ENCODE assay signal across 8 mouse cellular contexts in the genomic region with DNA sequence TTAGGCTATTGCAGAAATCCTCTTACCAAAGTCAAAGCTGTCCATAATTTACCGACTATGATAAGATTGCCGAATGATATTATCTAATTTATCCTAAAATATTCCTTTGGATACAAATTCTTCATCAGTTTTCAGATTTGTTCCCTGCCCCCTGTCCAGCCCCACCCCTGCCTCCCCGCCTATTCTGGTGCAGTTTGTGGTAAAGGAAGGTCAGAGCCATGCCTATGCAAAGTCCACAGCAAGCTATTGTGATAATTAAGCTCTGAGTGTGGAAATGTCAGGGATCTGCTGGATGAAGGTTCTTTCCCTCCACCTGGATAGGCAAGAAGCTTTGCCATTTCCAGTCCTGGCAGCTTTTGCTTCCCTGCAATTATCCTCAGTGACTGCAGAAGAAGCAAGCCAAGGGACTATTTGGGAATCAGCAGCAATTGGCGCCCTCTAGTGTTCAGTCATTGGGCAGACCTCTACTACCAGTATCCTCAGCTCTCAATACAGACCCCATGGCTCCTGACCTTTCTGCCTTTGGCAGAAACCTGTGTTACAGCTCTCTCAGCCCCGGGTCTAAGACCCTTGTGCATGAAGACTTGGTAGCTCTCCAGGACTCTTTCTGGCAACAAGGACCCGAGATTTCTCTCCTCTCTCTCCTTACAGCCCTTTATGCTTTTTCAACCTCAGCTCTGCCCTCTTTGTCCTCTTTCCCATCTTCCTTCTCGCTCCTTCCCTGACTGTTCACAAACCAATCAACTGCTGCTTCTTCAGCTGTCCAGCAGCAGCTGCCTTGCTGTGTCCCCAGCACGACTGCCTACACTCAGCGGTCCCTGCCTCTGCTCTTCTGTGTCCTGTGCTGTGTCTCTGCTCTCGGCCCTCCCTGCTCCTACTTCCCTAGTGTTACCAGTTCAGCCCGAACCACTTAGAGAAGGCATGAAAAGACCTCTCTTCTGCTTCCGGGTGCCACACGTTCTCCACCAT. TPM values are rescaled to one million over a fixed set of nuclear protein-coding genes. Genes with fewer than 3 reads are reported as not detected.
DNase-seq lines count a peak whose midpoint lies in the region; TF ChIP-seq lines count a peak whose summit lies in the region.
"Not testable (repeated sequence)": the region's sequence is repeated elsewhere in the genome, so short reads cannot be mapped to it uniquely, and the experiment has no call there.
"Had no signal": no experiment of that assay in that cellular context is flagged by ENCODE, and none has a peak within 500 bp of the region (broad histone marks: within the 10 kb centered on the region; RNA-seq: fewer than 3 reads in every experiment).

No protein-coding gene starts in this region.

- H3K79me2 ChIP-seq in heart, adult 2 months (replicated peaks; ENCODE audit: control insufficient read depth, insufficient read depth, low read length), result not testable (repeated sequence)

- TF ChIP-seq POLR2A in heart, adult 2 months (IDR thresholded peaks at IDR 0.05; ENCODE audit: insufficient read depth, low read depth, low read length); kidney, adult 2 months (IDR thresholded peaks at IDR 0.05; ENCODE audit: low read depth, low read length): not testable (repeated sequence)

- peak; percentile 33 for DNase-seq in adrenal gland, adult 2 months
- DNase-seq in embryo, embryonic 9.5 days (ENCODE audit: extremely low spot score), result peak; percentile 67
- DNase-seq in heart, adult 2 months, result peak; percentile 47 to 49
- peak; percentile 64 for DNase-seq in kidney, adult 2 months
- DNase-seq in left cerebral cortex, postnatal 4 days, result peak; percentile 44
- DNase-seq in mesoderm, embryonic 11.5 days (ENCODE audit: low read depth, low spot score), result peak; percentile 66
- peak; percentile 62 to 70 for DNase-seq in right cerebral cortex, postnatal 10 days (ENCODE audit: low spot score in 2 of 2)

- 45% methylated on average over 13 of the region's 13 CpGs for WGBS in heart, adult 2 months
- WGBS in kidney, adult 2 months, result 57% methylated on average over 13 of the region's 13 CpGs

- peak; percentile 76 for TF ChIP-seq CTCF in heart, adult 2 months (IDR thresholded peaks at IDR 0.05)
- TF ChIP-seq CTCF in kidney, adult 2 months (conservative IDR thresholded peaks at IDR 0.05; ENCODE audit: insufficient read depth, insufficient read length, low read depth, low read length), result peak; percentile 69

- not testable (repeated sequence) for TF ChIP-seq EP300 in heart, adult 2 months (IDR thresholded peaks at IDR 0.05; ENCODE audit: insufficient read depth, low read depth, low read length)

- H3K9ac ChIP-seq in heart, adult 2 months (ENCODE audit: low read depth, low read length), result not testable (repeated sequence)

- H3K27me3 ChIP-seq in heart, adult 2 months (ENCODE audit: control insufficient read depth, insufficient read depth, low read length); kidney, adult 2 months (replicated peaks; ENCODE audit: control insufficient read depth, insufficient read depth, low read length): not testable (repeated sequence)

- intact Hi-C loops in heart, adult 2 months (cut with DNase I), result loop anchor here (2.0 kb wide), 1 partner anchor 25 kb away; no protein-coding TSS in a partner anchor
- intact Hi-C loops in left cerebral cortex, postnatal 4 days (cut with DNase I), result loop anchor here (5.0 kb wide), 1 partner anchor 122 kb away; no protein-coding TSS in a partner anchor

- H3K4me1 ChIP-seq in heart, adult 2 months (ENCODE audit: control insufficient read depth, insufficient read depth, low read length); kidney, adult 2 months (ENCODE audit: control insufficient read depth, insufficient read depth, low read length): not testable (repeated sequence)

- H3K4me3 ChIP-seq in heart, adult 2 months; kidney, adult 2 months (ENCODE audit: insufficient read depth, low read depth, low read length): not testable (repeated sequence)

- H3K36me3 ChIP-seq in heart, adult 2 months (ENCODE audit: control insufficient read depth, insufficient read depth, low read length); kidney, adult 2 months (ENCODE audit: control insufficient read depth, insufficient read depth, low read length): not testable (repeated sequence)

- H3K27ac ChIP-seq in heart, adult 2 months; kidney, adult 2 months (ENCODE audit: insufficient read depth, low read depth, low read length): not testable (repeated sequence)

RNA-seq across cellular contexts. Expression of gene Klrb1a, which starts 6.7 kb away (rescaled TPM):
- total RNA-seq in adrenal gland, adult 2 months (2021), result not detected
- polyA plus RNA-seq in adrenal gland, adult 2 months (2012; rRNA removed), result 0.26 and 0.29 TPM in 2 replicates
- total RNA-seq in heart, adult 2 months (2021), result not detected
- polyA plus RNA-seq in heart, adult 2 months (2012; rRNA removed), result 0.20 and 0.59 TPM in 2 replicates
- 0.20 and 0.35 TPM in 2 replicates for polyA plus RNA-seq in kidney, adult 2 months (2012; rRNA removed)
- not detected for total RNA-seq in left cerebral cortex, postnatal 4 days (2021)
- total RNA-seq: gastrocnemius, postnatal 4 days had no signal

RNA-seq across cellular contexts. Expression of gene Clec2h, which starts 32.1 kb away (rescaled TPM):
- total RNA-seq in adrenal gland, adult 2 months (2021), result under 1 TPM; 0.49 to 0.52 TPM
- not detected in 2 replicates for polyA plus RNA-seq in adrenal gland, adult 2 months (2012; rRNA removed)
- total RNA-seq in heart, adult 2 months (2021), result 1 to 10 TPM in 1 of 2 experiments, under 1 TPM in 1; 0.89 to 1.0 TPM
- polyA plus RNA-seq in heart, adult 2 months (2012; rRNA removed), result not detected in 2 replicates
- 43.8 and 53.2 TPM in 2 replicates for polyA plus RNA-seq in kidney, adult 2 months (2012; rRNA removed)
- not detected for total RNA-seq in left cerebral cortex, postnatal 4 days (2021)
- total RNA-seq: gastrocnemius, postnatal 4 days had no signal

RNA-seq across cellular contexts. Expression of gene A2ml1, which starts 48.6 kb away (rescaled TPM):
- total RNA-seq in adrenal gland, adult 2 months (2021), result not detected
- not detected in 2 replicates for polyA plus RNA-seq in adrenal gland, adult 2 months (2012; rRNA removed)
- not detected for total RNA-seq in heart, adult 2 months (2021)
- 1.6 TPM in 1 of 2 replicates, not detected in the other for polyA plus RNA-seq in heart, adult 2 months (2012; rRNA removed)
- not detected in 2 replicates for polyA plus RNA-seq in kidney, adult 2 months (2012; rRNA removed)
- 1 to 10 TPM; 7.8 to 8.7 TPM for total RNA-seq in left cerebral cortex, postnatal 4 days (2021)
- total RNA-seq: gastrocnemius, postnatal 4 days had no signal

Comparison
In these comparisons a context has a peak if more than half of its experiments do, and no peak if none do; other contexts are left out.
1. RNA of gene A2ml1, which starts 48.6 kb away (total RNA-seq): 7.8 to 8.7 TPM in left cerebral cortex, postnatal 4 days; not detected in adrenal gland, adult 2 months and not detected in heart, adult 2 months; every median in the first group is over 4 times any median in the second.
2. Peak in every context shown above with its lines, with median percentiles within 50 percentile points of each other: DNase-seq.